Mouse (Mus musculus): ENCODE data around the gene Nutm1. TPM values are rescaled to one million over a fixed set of nuclear protein-coding genes. Genes with fewer than 3 reads are reported as not detected.

Gene Nutm1
- total RNA-seq, 1 experiment, result not detected

DNA sequence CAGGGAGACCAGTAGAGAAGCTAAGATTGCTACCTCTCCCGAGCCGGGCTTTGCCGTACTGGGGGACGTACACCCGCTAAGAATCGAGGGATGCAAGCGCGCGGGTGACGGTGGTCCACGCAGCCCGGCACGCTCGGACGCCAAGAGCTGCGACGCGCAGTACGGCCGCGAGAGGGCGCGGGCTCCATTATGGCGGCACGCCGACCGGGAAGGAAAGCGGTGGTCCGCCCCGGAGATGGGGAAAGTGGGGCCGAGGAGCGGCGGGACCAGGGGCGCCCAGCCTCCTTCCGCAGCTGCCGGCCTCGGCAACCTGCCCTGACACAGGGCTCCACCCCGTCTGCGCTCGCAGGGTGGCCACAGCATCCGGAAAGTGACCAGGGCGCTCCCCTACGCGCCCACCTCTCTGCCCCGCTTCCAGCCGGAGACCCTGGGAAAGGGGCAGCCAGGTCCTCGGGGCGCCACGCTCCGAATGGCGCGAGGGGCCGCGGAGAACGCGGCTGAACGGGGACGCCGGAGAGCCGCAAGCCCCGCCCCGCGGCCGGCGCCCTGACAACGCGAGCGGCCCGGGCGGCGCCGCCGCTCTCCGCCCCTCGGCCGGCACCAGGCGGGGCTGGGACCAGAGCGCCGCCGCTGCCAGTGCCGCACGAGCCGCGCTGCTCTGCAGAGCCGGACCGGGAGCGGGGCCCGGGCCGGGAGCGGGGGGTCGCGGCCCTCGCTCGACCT, 19.7 kb downstream of the Nutm1 start, which contains the start of gene Lpcat4:
Gene Lpcat4, plus strand, starts transcription at position 257 of the 723 bp plus-strand sequence.
- peak within 1 kb of the TSS; percentile 87 to 97 for H3K4me3 ChIP-seq (ENCODE audit: insufficient read depth in 1 of 2, low read depth in 1 of 2, low read length in 2 of 2, poor library complexity in 1 of 2, severe bottlenecking in 1 of 2)
- peaks cover 8% of the 10 kb centered on the region for H3K36me3 ChIP-seq (ENCODE audit: control insufficient read depth, insufficient read depth, low read length, poor library complexity, severe bottlenecking)
- H3K4me1 ChIP-seq (ENCODE audit: control insufficient read depth in 2 of 2, insufficient read depth in 2 of 2, low read length in 2 of 2, poor library complexity in 1 of 2), result peaks cover 0 to 30% of the 10 kb centered on the region in 2 experiments; a peak in 2 of 4 replicates
- in situ Hi-C loops (cut with MboI; ENCODE audit: low sequenced_read_pairs in 2 of 2, unreplicated experiment in 2 of 2), result no loop called here
- peak within 1 kb of the TSS; percentile 47; the same call in 1 of the 2 replicates for H3K27ac ChIP-seq (ENCODE audit: insufficient read depth, low read depth, low read length, poor library complexity, severe bottlenecking)
- peak; percentile 66 for DNase-seq (ENCODE audit: low read depth, low spot score)
- peak within 1 kb of the TSS; percentile 91 for H3K9ac ChIP-seq (ENCODE audit: insufficient read depth, low read depth, low read length, poor library complexity, severe bottlenecking)
- no peaks in the 10 kb centered on the region for H3K9me3 ChIP-seq (ENCODE audit: control insufficient read depth, insufficient read depth, low read depth, low read length)
- TF ChIP-seq HCFC1 (IDR thresholded peaks at IDR 0.05; ENCODE audit: borderline replicate concordance, insufficient read depth, low read length), result peak; percentile 63; the same call in 1 of the 2 replicates
- TF ChIP-seq ZC3H11A (IDR thresholded peaks at IDR 0.05; ENCODE audit: borderline replicate concordance, low read depth, low read length), result no peak
- TF ChIP-seq ZNF384 (IDR thresholded peaks at IDR 0.05; ENCODE audit: low read depth, low read length), result no peak
- TF ChIP-seq CHD2 (IDR thresholded peaks at IDR 0.05; ENCODE audit: low read depth, low read length), result no peak

DNA sequence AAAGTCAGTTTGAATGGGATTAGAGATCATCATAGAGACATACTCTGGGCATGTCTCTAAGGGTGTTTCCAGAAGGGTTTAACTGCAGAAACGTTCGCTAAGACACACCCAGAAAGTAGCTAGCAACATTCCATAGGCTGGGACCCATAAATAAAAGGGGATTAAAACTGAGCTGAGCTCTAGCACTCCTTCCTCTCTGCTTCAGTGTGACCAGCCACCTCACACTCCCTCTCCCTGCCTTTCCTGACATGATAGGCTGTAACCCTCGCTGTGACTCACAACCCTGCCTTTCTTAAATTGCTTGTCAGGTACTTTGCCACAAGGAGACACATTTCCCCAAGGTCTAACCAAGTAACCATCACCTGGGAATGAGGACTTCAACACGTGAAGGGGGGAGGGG, 21.1 kb downstream of the Nutm1 start:
- no peak for DNase-seq (ENCODE audit: low read depth, low spot score)
- Histone ChIP-seq H3K9ac (ENCODE audit: insufficient read depth, low read depth, low read length, poor library complexity, severe bottlenecking) (no peak overlapping the region), H3K4me1 (ENCODE audit: control insufficient read depth in 2 of 2, insufficient read depth in 2 of 2, low read length in 2 of 2, poor library complexity in 1 of 2) (peaks cover 0 to 23% of the 10 kb centered on the region in 2 experiments; a peak in 2 of 4 replicates), H3K36me3 (ENCODE audit: control insufficient read depth, insufficient read depth, low read length, poor library complexity, severe bottlenecking) (peaks cover 2% of the 10 kb centered on the region; the same call in 1 of the 2 replicates), H3K27ac (ENCODE audit: insufficient read depth, low read depth, low read length, poor library complexity, severe bottlenecking) (no peak overlapping the region), H3K9me3 (ENCODE audit: control insufficient read depth, insufficient read depth, low read depth, low read length) (no peaks in the 10 kb centered on the region), H3K4me3 (ENCODE audit: insufficient read depth in 1 of 2, low read depth in 1 of 2, low read length in 2 of 2, poor library complexity in 1 of 2, severe bottlenecking in 1 of 2) (no peak overlapping the region)
- TF ChIP-seq ZC3H11A (IDR thresholded peaks at IDR 0.05; ENCODE audit: borderline replicate concordance, low read depth, low read length), result no peak
- TF ChIP-seq ZNF384 (IDR thresholded peaks at IDR 0.05; ENCODE audit: low read depth, low read length), result no peak
- in situ Hi-C loops (cut with MboI; ENCODE audit: low sequenced_read_pairs in 2 of 2, unreplicated experiment in 2 of 2), result no loop called here

DNA sequence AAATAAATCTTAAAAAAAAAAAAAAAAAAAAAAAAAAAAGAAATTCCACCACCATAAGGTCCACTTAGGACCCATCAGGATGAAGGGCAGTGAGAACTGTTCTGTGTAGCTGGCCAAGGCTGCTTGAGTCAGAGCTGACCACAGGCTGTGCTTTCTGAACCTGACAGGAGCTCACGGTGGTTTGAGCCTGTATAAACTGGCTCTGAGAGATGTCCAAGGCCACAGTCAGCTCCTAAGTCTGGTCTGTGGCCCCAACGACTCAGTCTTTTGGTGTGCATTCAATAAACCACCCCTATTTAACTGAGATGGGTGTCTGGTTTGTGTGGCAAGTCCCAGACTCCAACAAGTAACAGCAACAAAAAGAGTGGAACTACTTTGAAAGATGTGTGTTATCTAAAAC, 22.5 kb downstream of the Nutm1 start:
- no peak overlapping the region for H3K4me3 ChIP-seq (ENCODE audit: insufficient read depth in 1 of 2, low read depth in 1 of 2, low read length in 2 of 2, poor library complexity in 1 of 2, severe bottlenecking in 1 of 2)
- peaks cover 0 to 10% of the 10 kb centered on the region in 2 experiments; a peak in 1 of 4 replicates for H3K4me1 ChIP-seq (ENCODE audit: control insufficient read depth in 2 of 2, insufficient read depth in 2 of 2, low read length in 2 of 2, poor library complexity in 1 of 2)
- TF ChIP-seq ZNF384 (IDR thresholded peaks at IDR 0.05; ENCODE audit: low read depth, low read length) (no peak), HCFC1 (IDR thresholded peaks at IDR 0.05; ENCODE audit: borderline replicate concordance, insufficient read depth, low read length) (no peak), ZC3H11A (IDR thresholded peaks at IDR 0.05; ENCODE audit: borderline replicate concordance, low read depth, low read length) (no peak), CHD2 (IDR thresholded peaks at IDR 0.05; ENCODE audit: low read depth, low read length) (no peak), MAFK (IDR thresholded peaks at IDR 0.05; ENCODE audit: insufficient read depth, low read depth, low read length) (no peak)
- no peak overlapping the region for H3K9ac ChIP-seq (ENCODE audit: insufficient read depth, low read depth, low read length, poor library complexity, severe bottlenecking)
- H3K9me3 ChIP-seq (ENCODE audit: control insufficient read depth, insufficient read depth, low read depth, low read length), result no peaks in the 10 kb centered on the region
- H3K27ac ChIP-seq (ENCODE audit: insufficient read depth, low read depth, low read length, poor library complexity, severe bottlenecking), result no peak overlapping the region
- peaks cover 2% of the 10 kb centered on the region; the same call in 1 of the 2 replicates for H3K36me3 ChIP-seq (ENCODE audit: control insufficient read depth, insufficient read depth, low read length, poor library complexity, severe bottlenecking)
- DNase-seq (ENCODE audit: low read depth, low spot score), result no peak
- in situ Hi-C loops (cut with MboI; ENCODE audit: low sequenced_read_pairs in 2 of 2, unreplicated experiment in 2 of 2), result no loop called here

DNA sequence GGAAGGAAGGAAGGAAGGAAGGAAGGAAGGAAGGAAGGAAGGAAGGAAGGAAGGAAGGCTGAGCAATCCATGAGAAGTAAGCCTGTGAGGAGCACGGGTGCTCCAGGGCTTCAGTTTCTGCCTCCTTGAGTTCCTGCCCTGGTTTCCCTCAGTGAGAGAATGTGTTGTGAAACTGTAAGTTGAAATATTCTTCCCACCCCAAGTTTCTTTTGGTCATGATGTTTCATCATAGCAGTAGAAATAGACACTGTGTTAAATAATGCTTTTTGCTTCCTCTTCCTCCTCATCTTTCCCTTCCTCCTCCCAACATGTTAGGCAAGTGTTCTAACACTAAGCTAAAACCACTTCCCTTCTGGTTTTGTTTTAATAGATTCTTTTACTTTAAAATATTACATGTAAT, 26.5 kb downstream of the Nutm1 start:
- in situ Hi-C loops (cut with MboI; ENCODE audit: low sequenced_read_pairs in 2 of 2, unreplicated experiment in 2 of 2), result no loop called here
- no peak for DNase-seq (ENCODE audit: low read depth, low spot score)
- Histone ChIP-seq H3K4me1 (ENCODE audit: control insufficient read depth in 2 of 2, insufficient read depth in 2 of 2, low read length in 2 of 2, poor library complexity in 1 of 2) (no peaks in the 10 kb centered on the region), H3K9ac (ENCODE audit: insufficient read depth, low read depth, low read length, poor library complexity, severe bottlenecking) (no peak overlapping the region), H3K27ac (ENCODE audit: insufficient read depth, low read depth, low read length, poor library complexity, severe bottlenecking) (no peak overlapping the region), H3K36me3 (ENCODE audit: control insufficient read depth, insufficient read depth, low read length, poor library complexity, severe bottlenecking) (no peaks in the 10 kb centered on the region), H3K9me3 (ENCODE audit: control insufficient read depth, insufficient read depth, low read depth, low read length) (no peaks in the 10 kb centered on the region), H3K4me3 (ENCODE audit: insufficient read depth in 1 of 2, low read depth in 1 of 2, low read length in 2 of 2, poor library complexity in 1 of 2, severe bottlenecking in 1 of 2) (no peak overlapping the region)
- TF ChIP-seq MAFK (IDR thresholded peaks at IDR 0.05; ENCODE audit: insufficient read depth, low read depth, low read length) (no peak), HCFC1 (IDR thresholded peaks at IDR 0.05; ENCODE audit: borderline replicate concordance, insufficient read depth, low read length) (no peak), ZNF384 (IDR thresholded peaks at IDR 0.05; ENCODE audit: low read depth, low read length) (no peak), CHD2 (IDR thresholded peaks at IDR 0.05; ENCODE audit: low read depth, low read length) (no peak), ZC3H11A (IDR thresholded peaks at IDR 0.05; ENCODE audit: borderline replicate concordance, low read depth, low read length) (no peak)
